Mouse (Mus musculus) intestine, embryonic 14.5 days (tissue): ENCODE data around the gene Gm884. TPM values are rescaled to one million over a fixed set of nuclear protein-coding genes. Genes with fewer than 3 reads are reported as not detected.
"Not testable (repeated sequence)": the region's sequence is repeated elsewhere in the genome, so short reads cannot be mapped to it uniquely, and the experiment has no call there.

Experiments
- ATAC-seq: fragments of 200-750 bp; cut with Nextera tagmentation; replicated peaks from 2 replicates; pipeline ENCODE4 v1.8.0; 2017; ENCODE audit warnings: low read depth, moderate number of reproducible peaks, moderate TSS enrichment, moderate library complexity; ENCODE audit not compliant: low FRiP score, low TSS enrichment
- DNase-seq: peaks from one replicate; pipeline ENCODE4 v3.0.0-alpha.2; 2018; ENCODE audit warnings: low spot score
- H3K27ac ChIP-seq: fragments of 300-500 bp; sonication (generic); 2 replicates; pipeline ENCODE4 v1.5.1; 2014; ENCODE audit warnings: low read depth, mild to moderate bottlenecking, control low read depth
- H3K27me3 ChIP-seq: fragments of 300-500 bp; sonication (generic); replicated peaks from 2 replicates; pipeline ENCODE4 v1.6.1; 2014; ENCODE audit warnings: low read length, control low read depth; ENCODE audit not compliant: control insufficient read depth, insufficient read depth
- H3K36me3 ChIP-seq: fragments of 300-500 bp; sonication (generic); 2 replicates; pipeline ENCODE4 v1.6.1; 2014; ENCODE audit warnings: low read length, control low read depth; ENCODE audit not compliant: control insufficient read depth, insufficient read depth
- H3K4me1 ChIP-seq: fragments of 300-500 bp; sonication (generic); replicated peaks from 2 replicates; pipeline ENCODE4 v1.6.1; 2014; ENCODE audit warnings: low read length, control low read depth, mixed read lengths; ENCODE audit not compliant: control insufficient read depth, insufficient read depth
- H3K4me2 ChIP-seq: fragments of 300-500 bp; sonication (generic); 2 replicates; pipeline ENCODE4 v1.6.1; 2014; ENCODE audit warnings: low read length
- H3K4me3 ChIP-seq: fragments of 300-500 bp; sonication (generic); 2 replicates; pipeline ENCODE4 v1.5.1; 2014; ENCODE audit warnings: low read depth, low read length, control low read depth, mixed read lengths
- H3K9ac ChIP-seq: fragments of 300-500 bp; sonication (generic); 2 replicates; pipeline ENCODE4 v1.6.1; 2014; ENCODE audit warnings: mild to moderate bottlenecking, low read length
- H3K9me3 ChIP-seq: fragments of 300-500 bp; sonication (generic); 2 replicates; pipeline ENCODE4 v1.6.1; 2016; ENCODE audit warnings: low read length, control low read depth; ENCODE audit not compliant: control insufficient read depth
- WGBS: fragments of 180-500 bp; shearing (Covaris S2); extraction: QIAGEN DNeasy Blood & Tissue Kit; methylation state at CpG from one replicate; pipeline ENCODE4 v1.1.7; 2014; 5-methylcytosine and 5-hydroxymethylcytosine counted together
- polyA plus RNA-seq: library from polyadenylated mRNA; unstranded; fragments of >200 nt; fragmentation: Nextera tagmentation; extraction: Ambion mirVana; gene quantifications from 2 replicates; pipeline ENCODE4 v1.2.1, GENCODE M21; 2014

Gene Gm884
- polyA plus RNA-seq, 1 experiment from 2014 or later, result not detected

GRCm38 (mm10) chr11:103578339-103578738 lies 42.6 kb downstream of the Gm884 start:
- Histone ChIP-seq H3K9ac (no peak overlapping the region), H3K36me3 (no peaks in the 10 kb centered on the region), H3K4me1 (no peaks in the 10 kb centered on the region), H3K27me3 (no peaks in the 10 kb centered on the region), H3K4me3 (no peak overlapping the region), H3K9me3 (no peaks in the 10 kb centered on the region), H3K27ac (no peak overlapping the region), H3K4me2 (no peak overlapping the region)
- 92% methylated on average over 11 of the region's 11 CpGs for WGBS
- no peak for ATAC-seq
- DNase-seq, result no peak

GRCm38 (mm10) chr11:103556021-103556420 lies 64.9 kb downstream of the Gm884 start:
- no peaks in the 10 kb centered on the region for H3K36me3 ChIP-seq
- DNase-seq, result no peak

DNA sequence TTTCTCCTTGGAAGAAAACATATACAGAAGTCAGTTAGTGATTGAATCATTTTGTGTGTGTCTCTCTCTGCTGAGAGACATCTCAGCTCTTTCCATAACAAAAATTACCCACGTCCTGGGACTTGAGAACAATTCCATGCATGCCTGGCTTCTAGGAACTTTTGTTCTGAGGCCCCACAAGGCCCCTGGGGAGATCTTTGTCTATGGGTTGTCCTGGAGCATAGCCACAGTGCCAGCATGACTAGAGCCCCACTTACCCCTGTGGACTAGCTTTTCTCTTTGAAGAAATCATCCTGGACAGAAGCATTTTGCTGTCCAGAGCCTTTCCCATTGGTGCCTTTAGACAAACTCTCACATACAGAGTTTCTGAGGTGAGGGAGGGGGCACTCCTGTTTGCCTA lies 86.0 kb downstream of the Gm884 start:
- H3K9ac ChIP-seq, DNase-seq, ATAC-seq: not testable (repeated sequence)

More at GRCm38 (mm10) chr11:103556021-103556420, 64.9 kb downstream of the Gm884 start:
- Histone ChIP-seq H3K27ac (no peak overlapping the region), H3K4me2 (no peak overlapping the region), H3K4me3 (no peak overlapping the region), H3K27me3 (no peaks in the 10 kb centered on the region), H3K4me1 (no peaks in the 10 kb centered on the region), H3K9ac (no peak overlapping the region), H3K9me3 (no peaks in the 10 kb centered on the region)
- ATAC-seq, result no peak
- 86% methylated on average over 2 of the region's 2 CpGs for WGBS

DNA sequence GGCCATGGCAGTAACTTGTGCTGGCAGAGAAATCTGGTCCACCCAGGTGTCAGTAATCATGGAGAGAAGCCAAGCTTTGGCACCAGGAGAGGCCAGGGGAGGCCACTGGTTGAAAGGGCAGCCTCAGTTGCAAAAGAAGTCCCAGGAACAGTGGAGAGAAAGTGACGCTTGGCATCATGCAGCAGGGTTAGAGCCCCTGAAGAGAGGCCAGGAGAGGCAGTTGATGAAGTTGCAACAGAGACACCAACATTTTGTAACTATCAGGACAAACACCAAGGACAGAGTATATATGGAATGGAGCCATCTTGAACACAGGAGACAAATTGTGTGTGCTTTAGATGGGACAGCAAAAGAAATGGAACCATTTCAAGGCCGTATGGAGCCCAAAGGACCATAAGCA lies 108.8 kb downstream of the Gm884 start:
- no peaks in the 10 kb centered on the region for H3K27me3 ChIP-seq
- ATAC-seq, result no peak
- H3K36me3 ChIP-seq, result no peaks in the 10 kb centered on the region
- no peak overlapping the region for H3K4me2 ChIP-seq
- H3K9ac ChIP-seq, result no peak overlapping the region
- DNase-seq, result no peak
- H3K4me1 ChIP-seq, result no peaks in the 10 kb centered on the region
- WGBS, result 76% methylated on average over 2 of the region's 2 CpGs
- no peaks in the 10 kb centered on the region for H3K9me3 ChIP-seq
- H3K4me3 ChIP-seq, result no peak overlapping the region
- no peak overlapping the region for H3K27ac ChIP-seq

More for the DNA sequence above, 86.0 kb downstream of the Gm884 start:
- not testable (repeated sequence) for H3K4me3 ChIP-seq, H3K4me2 ChIP-seq, H3K4me1 ChIP-seq, H3K36me3 ChIP-seq, H3K27ac ChIP-seq, H3K27me3 ChIP-seq, H3K9me3 ChIP-seq
- WGBS, result 42% methylated on average over 1 of the region's 1 CpGs

GRCm38 (mm10) chr11:103504497-103504896 lies 116.4 kb downstream of the Gm884 start, which contains the start of gene Lrrc37a:
Lrrc37a (minus strand) TSS chr11:103504597.
- no peak within 1 kb of the TSS for H3K9ac ChIP-seq
- no peak within 1 kb of the TSS for H3K27ac ChIP-seq
- no peaks in the 10 kb centered on the region for H3K9me3 ChIP-seq
- H3K4me2 ChIP-seq, result no peak within 1 kb of the TSS
- no peaks in the 10 kb centered on the region for H3K36me3 ChIP-seq
- WGBS, result 92% methylated on average over 12 of the region's 12 CpGs
- H3K4me1 ChIP-seq, result no peaks in the 10 kb centered on the region
- no peak within 1 kb of the TSS for H3K4me3 ChIP-seq
- H3K27me3 ChIP-seq, result no peaks in the 10 kb centered on the region
- ATAC-seq, result no peak
- no peak for DNase-seq

Other genes with a start within 250 kb of the Gm884 start
- 7.2 and 8.5 TPM in 2 replicates for gene Plekhm1, start 208.5 kb downstream of the Gm884 start, polyA plus RNA-seq
- not detected in 2 replicates for gene Lrrc37a, start 116.5 kb downstream of the Gm884 start, polyA plus RNA-seq
- not detected in 2 replicates for gene Lyzl6, start 17.8 kb upstream of the Gm884 start, polyA plus RNA-seq
- not detected in 2 replicates for gene Rprml, start 28.4 kb upstream of the Gm884 start, polyA plus RNA-seq
- 62.8 and 69.3 TPM in 2 replicates for gene Gosr2, start 76.8 kb upstream of the Gm884 start, polyA plus RNA-seq
- gene Wnt9b, start 128.7 kb upstream of the Gm884 start, polyA plus RNA-seq, result 0.08 TPM in 1 of 2 replicates, not detected in the other
- gene Wnt3, start 153.0 kb upstream of the Gm884 start, polyA plus RNA-seq, result 0.31 and 0.46 TPM in 2 replicates